Mouse (Mus musculus) lung, postnatal 25 days (tissue): ENCODE measurements around the gene Wdr90.
"Not testable (repeated sequence)": the region's sequence is repeated elsewhere in the genome, so short reads cannot be mapped to it uniquely, and the experiment has no call there.

Experiments
- DNase-seq: peaks from one replicate; pipeline ENCODE4 v3.0.0; 2022; ENCODE audit warnings: low spot score

Wdr90 gene

DNA sequence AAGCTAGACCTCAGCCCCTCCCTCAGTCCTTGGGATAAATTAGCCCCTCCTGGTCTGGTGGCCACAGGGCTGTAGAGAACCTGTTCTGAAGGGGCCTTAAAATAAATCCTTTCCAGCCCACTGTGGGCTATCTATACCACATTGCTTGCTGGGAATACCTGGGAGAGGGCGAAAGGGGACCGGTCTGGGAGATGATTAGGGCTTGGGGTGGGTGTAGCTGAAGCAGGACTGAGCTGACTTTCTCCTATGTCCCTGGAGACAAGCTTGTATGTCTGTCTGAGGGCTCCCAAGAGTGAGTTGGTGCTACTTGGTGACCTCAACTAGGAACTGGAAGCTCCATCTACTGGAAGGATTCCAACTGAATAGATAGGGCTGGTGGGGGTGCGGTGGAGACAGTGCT lies 15.7 kb upstream of the Wdr90 start:
- DNase-seq = no peak

DNA sequence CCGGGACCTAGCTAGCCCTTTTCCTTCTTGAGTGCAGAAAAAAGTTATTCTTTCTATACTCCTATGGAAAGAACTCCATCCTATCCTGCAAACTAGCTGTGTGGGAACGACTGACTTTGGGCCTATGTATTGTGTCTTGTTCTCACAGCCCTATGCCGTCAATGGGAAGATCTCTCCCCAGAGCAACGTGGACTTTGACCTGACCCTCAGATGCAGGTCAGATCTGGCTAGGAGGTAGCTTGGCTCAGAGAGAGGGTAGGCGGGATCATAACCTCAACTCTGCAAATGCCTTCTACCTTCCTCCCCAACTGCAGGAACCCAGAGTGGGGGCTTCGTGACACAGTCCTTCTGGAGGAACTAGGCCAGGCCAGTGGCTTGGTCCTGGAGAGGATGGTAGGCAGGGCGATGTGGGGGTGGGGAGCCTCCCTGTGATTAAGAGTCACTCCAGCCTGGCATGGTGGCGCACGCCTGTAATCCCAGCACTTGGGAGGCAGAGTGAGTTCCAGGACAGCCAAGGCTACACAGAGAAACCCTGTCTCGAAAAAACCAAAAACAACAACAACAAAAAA lies 15.1 kb upstream of the Wdr90 start:
- no peak for DNase-seq

GRCm38 (mm10) chr17:25875171-25876136 lies 14.2 kb upstream of the Wdr90 start:
- peak; percentile 90 for DNase-seq

DNA sequence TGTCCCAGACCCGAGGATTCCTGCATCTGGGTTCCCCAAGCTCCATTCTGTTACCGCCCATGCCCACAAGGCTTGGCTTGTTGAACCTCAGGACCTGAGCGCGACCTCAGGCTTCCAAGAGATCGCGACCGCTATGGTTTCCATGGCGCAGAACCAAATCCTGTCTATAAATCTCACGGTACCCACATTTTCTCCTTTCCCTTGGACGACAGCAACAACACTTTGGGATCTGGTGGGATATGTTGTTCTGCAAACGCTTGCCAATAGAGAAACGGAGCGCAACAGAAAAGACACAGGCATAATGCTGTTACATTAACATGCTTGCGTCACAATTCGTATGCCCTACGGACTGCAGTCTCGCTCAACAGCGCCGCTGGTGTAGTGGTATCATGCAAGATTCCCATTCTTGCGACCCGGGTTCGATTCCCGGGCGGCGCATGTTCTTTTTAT lies 13.4 kb upstream of the Wdr90 start, which contains the start of gene Mettl26:
Gene Mettl26 (plus strand): TSS at position 354 of the 450 bp plus-strand sequence.
- peak; percentile 94 for DNase-seq

- no peak for DNase-seq
Measured at GRCm38 (mm10) chr17:25874148-25874720, 12.9 kb upstream of the Wdr90 start.

GRCm38 (mm10) chr17:25873405-25874147 lies 12.3 kb upstream of the Wdr90 start:
- DNase-seq = no peak

GRCm38 (mm10) chr17:25872676-25873075 lies 11.4 kb upstream of the Wdr90 start:
- DNase-seq = no peak

GRCm38 (mm10) chr17:25871566-25871965 lies 10.3 kb upstream of the Wdr90 start:
- not testable (repeated sequence) for DNase-seq

DNA sequence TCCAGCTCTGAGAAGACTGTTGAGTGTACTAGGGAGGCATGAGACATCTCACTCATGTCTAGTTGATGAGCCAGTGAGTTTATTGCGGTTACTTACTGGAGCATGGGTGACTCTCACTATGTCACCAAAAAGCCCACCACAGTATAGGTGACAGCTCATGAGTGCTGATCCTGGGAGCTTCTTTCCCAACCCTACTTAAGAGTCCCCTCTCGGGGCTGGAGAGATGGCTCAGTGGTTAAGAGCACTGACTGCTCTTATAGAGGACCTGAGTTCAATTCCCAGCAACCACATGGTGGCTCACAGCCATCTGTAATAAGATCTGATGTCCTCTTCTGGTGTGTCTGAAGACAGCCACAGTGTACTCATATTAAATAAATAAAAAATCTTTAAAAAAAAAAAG lies 8.7 kb upstream of the Wdr90 start:
- DNase-seq = no peak

DNA sequence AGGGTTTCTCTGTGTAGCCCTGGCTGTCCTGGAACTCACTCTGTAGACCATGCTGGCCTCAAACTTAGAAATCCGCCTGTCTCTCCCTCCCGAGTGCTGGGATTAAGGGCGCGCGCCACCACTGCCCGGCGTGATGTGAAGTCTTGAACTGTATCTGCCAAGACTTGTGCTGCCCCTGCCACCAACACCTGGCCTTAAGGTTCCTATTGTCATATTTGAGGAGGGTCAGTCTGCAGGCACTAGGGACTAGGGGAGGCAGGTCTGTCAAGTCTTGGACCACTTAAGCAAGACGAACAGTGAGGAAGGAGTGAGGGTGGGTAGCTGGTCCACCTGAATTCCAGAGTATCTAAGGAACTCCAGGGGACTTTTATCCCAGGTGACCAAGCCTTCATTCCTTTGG lies 8.2 kb upstream of the Wdr90 start:
- no peak for DNase-seq

DNA sequence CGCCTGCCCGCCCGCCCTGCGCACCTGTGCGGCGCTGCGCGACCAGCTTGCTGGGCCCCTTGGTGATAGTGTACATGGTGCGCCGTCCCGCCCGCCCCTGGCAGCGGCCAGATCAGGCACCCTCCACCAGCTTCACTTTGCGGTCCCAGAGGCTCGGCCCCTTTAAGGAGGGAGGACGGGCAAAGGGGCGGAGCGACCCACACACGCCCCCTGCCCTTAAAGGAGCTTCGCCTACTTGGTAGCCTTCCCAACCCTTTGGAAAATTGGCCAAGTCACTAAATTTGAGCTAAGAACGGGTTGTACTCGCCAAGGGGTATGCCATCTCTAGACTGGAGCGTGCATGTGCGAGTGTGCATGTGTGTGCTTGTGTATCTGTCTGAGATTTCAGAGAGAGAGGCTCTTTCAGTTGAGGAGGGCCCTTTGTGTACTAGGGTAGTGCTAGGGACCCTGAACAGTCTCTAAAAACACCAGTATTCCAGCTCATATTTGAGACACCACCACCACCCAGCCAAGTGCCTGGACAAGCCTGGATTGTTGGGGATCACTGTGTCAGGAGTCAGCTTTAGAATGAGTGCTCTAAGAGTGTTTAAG lies 7.4 kb upstream of the Wdr90 start, which contains the start of gene Mcrip2:
Gene Mcrip2 (minus strand): TSS at position 164 of the 591 bp plus-strand sequence.
- peak; percentile 87 for DNase-seq

DNA sequence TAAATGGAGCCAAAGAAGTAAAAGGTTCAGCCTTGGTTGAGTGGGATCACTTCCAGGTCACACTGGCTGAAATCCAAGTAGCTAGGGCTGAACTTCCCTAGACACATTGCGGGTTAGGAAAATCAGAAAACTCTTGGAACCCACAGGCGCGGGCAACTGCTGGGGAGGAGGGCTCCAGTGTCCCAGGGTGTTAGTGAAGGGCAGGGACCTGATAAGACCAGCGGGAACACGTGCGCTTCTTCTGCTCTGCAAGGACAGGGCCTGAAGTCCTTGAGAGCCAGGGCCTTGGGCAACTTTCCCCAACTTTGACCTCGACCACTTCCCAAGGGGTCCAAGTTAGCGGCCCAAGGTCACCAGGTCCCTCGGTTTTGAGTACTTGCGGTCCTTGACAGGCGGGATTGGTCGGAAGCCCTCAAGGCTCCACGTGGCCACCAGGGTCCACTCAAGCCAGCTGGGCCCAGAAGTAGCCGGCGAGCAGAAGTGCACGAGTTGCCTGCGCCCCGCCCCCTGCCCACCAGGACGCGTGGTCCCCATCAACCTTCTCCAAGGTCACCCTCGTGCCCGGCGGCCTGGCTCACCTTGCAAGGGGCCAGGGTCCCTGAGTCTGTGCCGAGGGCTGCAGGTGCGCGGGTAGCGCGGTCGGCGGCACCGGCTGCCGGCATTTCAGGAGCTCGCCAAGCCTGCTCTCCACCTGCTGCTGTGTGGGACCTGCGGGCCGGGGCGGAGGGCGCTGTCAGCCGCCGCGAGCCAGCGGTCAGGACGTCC lies 6.7 kb upstream of the Wdr90 start:
- DNase-seq = peak; percentile 23

- no peak for DNase-seq
Measured at GRCm38 (mm10) chr17:25867509-25867835, 6.2 kb upstream of the Wdr90 start.

DNA sequence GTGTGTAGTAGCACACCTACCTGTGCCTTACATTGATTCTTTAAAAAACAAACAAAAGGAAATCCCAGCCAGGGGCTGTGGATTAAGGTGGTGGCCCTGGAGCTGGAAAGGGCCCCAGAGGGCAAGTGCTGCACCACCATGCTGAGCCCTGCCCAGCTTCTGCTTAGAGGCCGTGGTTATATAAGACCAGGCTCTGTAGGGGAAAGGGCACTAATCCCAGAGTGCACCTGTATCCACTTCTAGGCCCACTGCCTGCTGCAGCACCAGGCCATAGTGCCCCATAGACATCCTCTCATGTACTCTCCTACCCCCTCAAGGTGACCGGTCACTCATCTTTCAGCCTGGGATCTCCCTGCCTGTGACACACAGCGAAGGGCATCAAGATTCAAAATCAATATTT lies 4.9 kb upstream of the Wdr90 start:
- no peak for DNase-seq

- no peak for DNase-seq
Measured at GRCm38 (mm10) chr17:25865288-25865687, 4.0 kb upstream of the Wdr90 start.

DNA sequence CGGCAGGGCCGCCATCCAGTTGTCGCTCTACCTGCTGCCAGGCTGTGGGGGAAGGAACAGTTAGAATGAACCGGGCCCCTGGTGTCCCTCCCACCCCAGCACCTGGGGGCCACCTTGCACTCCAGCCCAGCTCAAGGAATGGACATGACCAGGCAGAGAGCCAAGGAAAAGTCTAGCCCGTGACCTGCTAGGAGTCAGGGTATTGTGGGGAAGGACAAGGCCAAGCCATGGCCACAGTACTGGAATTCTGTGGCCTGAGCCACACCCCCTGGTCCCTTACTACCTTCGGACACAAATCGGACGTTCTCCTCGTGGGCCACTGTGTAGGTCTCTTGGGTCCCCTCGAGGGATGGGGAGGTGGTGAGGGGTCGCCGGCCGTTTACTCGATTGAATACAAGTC lies 3.0 kb upstream of the Wdr90 start:
- no peak for DNase-seq

DNA sequence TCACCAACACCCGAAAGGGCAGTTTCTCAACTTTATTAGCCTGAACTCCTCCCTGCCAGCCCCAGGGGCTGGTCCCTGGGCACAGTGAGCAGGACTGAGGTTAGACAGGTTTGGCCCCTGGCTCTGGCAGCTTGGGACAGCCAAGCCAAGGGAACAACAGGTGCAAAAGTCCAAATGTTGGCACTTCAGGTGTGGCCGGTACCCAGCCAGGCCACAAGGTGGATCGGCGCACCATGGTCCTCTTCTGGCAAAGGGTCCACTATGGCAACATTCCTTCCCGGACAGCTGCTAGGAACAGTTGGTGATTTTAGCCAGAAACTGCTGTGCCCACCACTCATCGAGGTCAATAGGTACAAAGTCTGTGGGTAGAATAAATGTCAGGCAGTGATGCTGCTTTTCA lies 2.4 kb upstream of the Wdr90 start:
- DNase-seq = no peak

- no peak for DNase-seq
Measured at GRCm38 (mm10) chr17:25861704-25862612, 657 bp upstream of the Wdr90 start.

DNA sequence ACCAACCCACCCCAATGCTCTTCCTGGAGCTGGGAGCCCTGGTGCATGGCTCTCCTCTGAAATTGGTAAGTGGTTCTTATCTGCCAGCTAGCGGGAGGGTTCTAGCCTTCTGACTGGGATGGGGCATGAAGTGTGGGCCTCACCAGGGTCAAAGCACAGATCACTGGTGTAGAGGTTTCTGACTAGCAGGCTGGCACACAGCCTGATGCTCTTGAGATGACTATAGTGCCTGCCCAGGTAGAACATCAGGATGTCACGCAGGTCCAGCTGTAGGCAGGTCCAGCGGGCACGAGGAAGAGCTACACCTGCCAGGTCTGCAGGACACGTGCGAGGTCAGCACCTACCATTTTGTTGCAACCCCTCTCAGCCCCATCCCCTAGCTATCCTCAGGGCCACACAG lies 1.1 kb downstream of the Wdr90 start:
- DNase-seq = no peak

GRCm38 (mm10) chr17:25844396-25844901 lies 16.9 kb downstream of the Wdr90 start, which contains the start of gene Rhot2:
Gene Rhot2, minus strand, starts transcription at chr17:25844851.
- DNase-seq = peak; percentile 97
